Mouse (Mus musculus): ENCODE data around the gene Mkrn2. TPM values are rescaled to one million over a fixed set of nuclear protein-coding genes. Genes with fewer than 3 reads are reported as not detected.

Mkrn2 gene
- polyA plus RNA-seq, 1 experiment from 2014 or later = 36.4 TPM

DNA sequence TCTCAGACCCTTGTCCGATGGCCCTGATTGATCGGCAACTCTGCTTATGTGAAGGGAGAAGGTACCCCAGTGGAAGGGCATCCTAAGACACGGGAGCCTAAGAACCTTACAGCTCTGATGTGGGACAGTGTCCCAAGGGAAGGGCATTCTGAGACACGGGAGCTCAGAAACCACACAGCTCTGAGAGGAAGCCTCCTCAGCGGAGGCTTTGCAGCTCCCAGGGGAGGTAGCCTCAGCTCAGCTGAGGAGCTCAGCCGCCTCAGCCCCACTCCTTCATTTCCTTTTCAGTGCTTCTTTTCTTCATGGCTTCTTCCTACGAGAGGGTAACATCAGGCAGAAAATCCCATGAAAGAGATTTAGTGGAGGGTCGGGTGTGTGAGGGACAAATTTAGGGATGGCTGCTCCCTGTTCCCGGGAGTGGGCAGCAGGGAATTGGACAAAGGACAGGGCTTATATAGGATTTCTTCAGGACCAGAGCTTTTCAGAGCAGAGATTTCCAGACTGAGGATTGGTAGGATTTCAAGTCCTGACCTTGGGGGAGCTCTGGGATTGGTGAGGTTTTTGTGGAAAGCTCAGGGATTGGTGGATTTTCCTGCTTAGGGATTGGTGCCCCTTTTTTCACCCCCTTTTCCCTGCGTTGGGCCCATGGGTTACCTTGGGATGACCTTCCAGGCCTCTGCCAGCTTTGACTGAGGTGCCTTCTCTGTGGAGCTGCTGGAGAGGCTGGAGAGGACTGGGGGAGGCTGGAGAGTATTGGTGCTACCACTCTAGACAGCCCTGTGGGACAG is 19.2 kb upstream of the Mkrn2 start:
- Histone ChIP-seq H3K36me3 (replicated peaks; ENCODE audit: control insufficient read depth, insufficient read depth) (peaks cover 39% of the 10 kb centered on the region), H3K4me3 (replicated peaks; ENCODE audit: low read length) (no peak overlapping the region), H3K27me3 (ENCODE audit: control insufficient read depth, insufficient read depth, low read length) (no peaks in the 10 kb centered on the region), H3K4me2 (replicated peaks) (no peak overlapping the region), H3K9ac (no peak overlapping the region), H3K4me1 (replicated peaks; ENCODE audit: control insufficient read depth, insufficient read depth, low read length) (no peaks in the 10 kb centered on the region), H3K9me3 (ENCODE audit: control insufficient read depth, low read length) (no peaks in the 10 kb centered on the region), H3K27ac (no peak overlapping the region)
- DNase-seq (ENCODE audit: low spot score) (no peak), ATAC-seq (ENCODE audit: low FRiP score) (no peak)
- WGBS = 85% methylated on average over 10 of the region's 10 CpGs

DNA sequence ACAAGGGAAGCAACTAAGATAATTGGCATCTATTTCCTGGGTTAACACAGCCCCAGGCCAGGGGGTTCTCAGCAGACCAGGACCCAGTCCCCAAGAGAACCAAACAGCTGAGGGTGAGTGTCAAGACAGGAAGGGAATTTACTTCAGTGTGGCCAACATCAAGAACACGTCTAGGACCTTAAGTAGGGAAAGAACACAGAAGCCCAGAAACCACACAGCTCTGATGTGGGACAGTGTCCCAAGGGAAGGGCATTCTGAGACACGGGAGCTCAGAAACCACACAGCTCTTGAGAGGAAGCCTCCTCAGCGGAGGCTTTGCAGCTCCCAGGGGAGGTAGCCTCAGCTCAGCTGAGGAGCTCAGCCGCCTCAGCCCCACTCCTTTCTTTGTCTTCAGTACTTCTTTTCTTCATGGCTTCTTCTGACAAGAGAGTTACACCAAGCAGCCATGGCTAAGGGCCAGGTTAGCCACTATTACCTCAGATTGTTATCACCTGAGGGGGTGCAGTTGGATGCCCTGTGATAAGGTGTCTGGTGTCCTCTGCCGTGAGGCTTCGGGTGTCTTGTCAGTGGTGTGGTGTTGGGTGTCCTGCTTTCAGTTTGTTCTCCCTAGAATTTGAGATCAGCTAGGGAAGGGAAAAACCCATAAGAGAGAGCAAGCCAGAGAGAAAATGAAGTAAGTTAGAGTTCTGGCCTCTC is 18.1 kb upstream of the Mkrn2 start:
- WGBS = 78% methylated on average over 6 of the region's 6 CpGs
- no peak overlapping the region for H3K4me3 ChIP-seq (replicated peaks; ENCODE audit: low read length)
- no peak overlapping the region for H3K27ac ChIP-seq
- no peak for DNase-seq (ENCODE audit: low spot score)
- no peak for ATAC-seq (ENCODE audit: low FRiP score)
- no peaks in the 10 kb centered on the region for H3K27me3 ChIP-seq (ENCODE audit: control insufficient read depth, insufficient read depth, low read length)
- H3K4me1 ChIP-seq (replicated peaks; ENCODE audit: control insufficient read depth, insufficient read depth, low read length) = no peaks in the 10 kb centered on the region
- no peaks in the 10 kb centered on the region for H3K9me3 ChIP-seq (ENCODE audit: control insufficient read depth, low read length)
- no peak overlapping the region for H3K4me2 ChIP-seq (replicated peaks)
- no peak overlapping the region for H3K9ac ChIP-seq
- H3K36me3 ChIP-seq (replicated peaks; ENCODE audit: control insufficient read depth, insufficient read depth) = peaks cover 29% of the 10 kb centered on the region

DNA sequence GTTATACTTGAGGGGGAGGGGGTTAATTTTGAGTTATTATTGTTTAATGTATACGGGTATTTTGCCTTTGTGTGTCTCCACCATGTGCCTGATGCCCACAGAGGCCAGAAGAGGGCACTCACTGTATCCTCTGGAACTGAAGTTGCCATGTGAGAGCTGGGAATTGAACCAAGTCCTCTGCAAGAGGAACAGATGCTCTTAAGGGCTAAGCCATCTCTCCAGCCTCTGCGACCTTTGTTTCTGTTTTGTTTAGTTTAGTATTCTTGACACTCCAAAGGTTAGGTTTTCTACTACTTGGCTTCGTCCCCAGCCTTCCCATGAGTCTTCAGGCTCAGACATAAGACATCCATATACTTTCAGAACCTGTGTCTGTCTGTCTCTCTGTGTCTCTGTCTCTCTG is 17.5 kb upstream of the Mkrn2 start:
- H3K4me2 ChIP-seq (replicated peaks) = no peak overlapping the region
- peaks cover 24% of the 10 kb centered on the region for H3K36me3 ChIP-seq (replicated peaks; ENCODE audit: control insufficient read depth, insufficient read depth)
- H3K9me3 ChIP-seq (ENCODE audit: control insufficient read depth, low read length) = no peaks in the 10 kb centered on the region
- no peak overlapping the region for H3K4me3 ChIP-seq (replicated peaks; ENCODE audit: low read length)
- no peak overlapping the region for H3K9ac ChIP-seq
- no peaks in the 10 kb centered on the region for H3K4me1 ChIP-seq (replicated peaks; ENCODE audit: control insufficient read depth, insufficient read depth, low read length)
- H3K27ac ChIP-seq = no peak overlapping the region
- H3K27me3 ChIP-seq (ENCODE audit: control insufficient read depth, insufficient read depth, low read length) = no peaks in the 10 kb centered on the region
- no peak for DNase-seq (ENCODE audit: low spot score)
- no peak for ATAC-seq (ENCODE audit: low FRiP score)
- WGBS = 81% methylated on average over 3 of the region's 3 CpGs

DNA sequence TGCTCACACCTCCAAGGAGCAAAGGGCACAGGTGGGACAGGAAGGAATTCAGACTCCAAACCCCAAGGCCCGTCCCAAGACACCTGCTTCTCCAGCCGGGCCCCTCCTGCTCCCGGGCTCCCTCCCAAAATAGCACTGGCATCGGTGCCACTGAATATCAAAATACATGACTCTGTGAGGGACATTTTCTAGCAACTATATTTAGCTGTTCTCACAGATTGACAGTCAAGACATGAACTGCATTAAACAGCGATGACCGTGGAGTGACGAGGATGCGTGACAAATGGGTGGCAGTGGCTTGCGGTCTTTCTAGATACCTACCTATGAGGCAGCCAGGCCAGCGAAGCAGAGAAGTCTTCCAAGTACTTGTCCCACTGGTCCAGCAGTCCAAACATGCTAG is 15.4 kb upstream of the Mkrn2 start:
- H3K27me3 ChIP-seq (ENCODE audit: control insufficient read depth, insufficient read depth, low read length) = no peaks in the 10 kb centered on the region
- no peak overlapping the region for H3K27ac ChIP-seq
- no peaks in the 10 kb centered on the region for H3K9me3 ChIP-seq (ENCODE audit: control insufficient read depth, low read length)
- no peak overlapping the region for H3K9ac ChIP-seq
- WGBS = 89% methylated on average over 10 of the region's 10 CpGs
- no peak overlapping the region for H3K4me2 ChIP-seq (replicated peaks)
- 0 out of 2 replicates have a peak, but pooled peaks cover 8% of the 10 kb centered on the region for H3K36me3 ChIP-seq (replicated peaks; ENCODE audit: control insufficient read depth, insufficient read depth)
- no peak for DNase-seq (ENCODE audit: low spot score)
- H3K4me1 ChIP-seq (replicated peaks; ENCODE audit: control insufficient read depth, insufficient read depth, low read length) = no peaks in the 10 kb centered on the region
- no peak for ATAC-seq (ENCODE audit: low FRiP score)
- no peak overlapping the region for H3K4me3 ChIP-seq (replicated peaks; ENCODE audit: low read length)

DNA sequence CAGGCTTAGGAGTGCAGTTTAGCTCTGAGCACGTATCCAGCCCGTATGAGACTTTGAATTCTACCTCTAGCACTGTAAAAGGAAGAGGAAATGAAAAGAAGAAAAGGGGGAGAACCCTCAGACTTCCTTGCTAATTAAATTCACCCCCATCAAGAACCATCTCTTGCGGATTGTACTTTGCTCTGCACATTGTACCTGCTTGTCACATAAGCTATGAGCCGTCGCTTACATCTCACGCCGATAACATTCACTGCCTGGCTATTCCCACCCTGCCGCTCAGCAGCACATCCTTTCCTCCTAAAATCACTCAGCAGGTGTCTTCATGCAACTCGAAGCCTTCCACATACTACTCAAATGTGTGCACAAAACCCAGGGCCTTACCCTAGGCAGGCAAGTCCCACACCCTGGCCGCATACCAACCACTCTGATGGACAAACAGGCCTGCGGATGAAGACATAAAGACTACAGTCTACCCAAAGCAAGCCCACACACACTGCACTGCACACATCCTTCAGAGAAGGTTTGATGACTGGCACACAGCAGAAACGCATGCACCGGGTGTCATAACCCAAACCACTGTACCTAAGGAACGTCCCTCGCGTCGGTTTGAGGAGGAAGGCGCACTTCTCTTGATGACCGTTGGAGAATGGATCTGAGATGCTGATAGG is 9.9 kb upstream of the Mkrn2 start:
- no peak overlapping the region for H3K4me2 ChIP-seq (replicated peaks)
- H3K4me3 ChIP-seq (replicated peaks; ENCODE audit: low read length) = no peak overlapping the region
- DNase-seq (ENCODE audit: low spot score) (no peak), ATAC-seq (ENCODE audit: low FRiP score) (no peak)
- no peaks in the 10 kb centered on the region for H3K4me1 ChIP-seq (replicated peaks; ENCODE audit: control insufficient read depth, insufficient read depth, low read length)
- no peaks in the 10 kb centered on the region for H3K36me3 ChIP-seq (replicated peaks; ENCODE audit: control insufficient read depth, insufficient read depth)
- H3K9me3 ChIP-seq (ENCODE audit: control insufficient read depth, low read length) = no peaks in the 10 kb centered on the region
- no peak overlapping the region for H3K9ac ChIP-seq
- H3K27ac ChIP-seq = no peak overlapping the region
- WGBS = 90% methylated on average over 19 of the region's 19 CpGs
- no peaks in the 10 kb centered on the region for H3K27me3 ChIP-seq (ENCODE audit: control insufficient read depth, insufficient read depth, low read length)

DNA sequence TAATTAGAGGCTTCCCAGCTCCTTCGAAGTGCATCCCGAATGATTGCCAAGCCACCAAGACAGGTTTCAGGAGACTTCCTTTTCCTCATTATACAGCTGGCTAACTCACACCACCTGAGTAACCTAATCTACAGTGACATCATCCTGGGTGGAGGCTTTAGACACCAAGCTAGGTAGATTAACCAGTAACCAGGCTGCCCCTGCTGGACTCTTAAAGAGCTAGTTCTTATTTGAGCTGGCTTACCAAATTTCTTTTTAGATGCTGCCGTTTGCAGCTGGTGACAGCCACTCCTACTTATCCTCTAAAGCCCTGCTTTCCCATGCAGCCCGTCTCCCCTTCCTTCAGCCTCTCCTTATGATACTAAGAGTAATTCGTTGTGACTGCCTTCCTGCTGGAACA is 9.2 kb upstream of the Mkrn2 start, which contains the start of gene Mkrn2os:
Gene Mkrn2os (minus strand): TSS at position 119 of the 400 bp plus-strand sequence.
- no peak within 1 kb of the TSS for H3K4me2 ChIP-seq (replicated peaks)
- no peak within 1 kb of the TSS for H3K9ac ChIP-seq
- H3K27ac ChIP-seq = no peak within 1 kb of the TSS
- ATAC-seq (ENCODE audit: low FRiP score) (no peak), DNase-seq (ENCODE audit: low spot score) (no peak)
- 70% methylated on average over 5 of the region's 5 CpGs for WGBS
- H3K4me1 ChIP-seq (replicated peaks; ENCODE audit: control insufficient read depth, insufficient read depth, low read length) = no peaks in the 10 kb centered on the region
- H3K27me3 ChIP-seq (ENCODE audit: control insufficient read depth, insufficient read depth, low read length) = no peaks in the 10 kb centered on the region
- no peak within 1 kb of the TSS for H3K4me3 ChIP-seq (replicated peaks; ENCODE audit: low read length)
- H3K9me3 ChIP-seq (ENCODE audit: control insufficient read depth, low read length) = no peaks in the 10 kb centered on the region
- no peaks in the 10 kb centered on the region for H3K36me3 ChIP-seq (replicated peaks; ENCODE audit: control insufficient read depth, insufficient read depth)

DNA sequence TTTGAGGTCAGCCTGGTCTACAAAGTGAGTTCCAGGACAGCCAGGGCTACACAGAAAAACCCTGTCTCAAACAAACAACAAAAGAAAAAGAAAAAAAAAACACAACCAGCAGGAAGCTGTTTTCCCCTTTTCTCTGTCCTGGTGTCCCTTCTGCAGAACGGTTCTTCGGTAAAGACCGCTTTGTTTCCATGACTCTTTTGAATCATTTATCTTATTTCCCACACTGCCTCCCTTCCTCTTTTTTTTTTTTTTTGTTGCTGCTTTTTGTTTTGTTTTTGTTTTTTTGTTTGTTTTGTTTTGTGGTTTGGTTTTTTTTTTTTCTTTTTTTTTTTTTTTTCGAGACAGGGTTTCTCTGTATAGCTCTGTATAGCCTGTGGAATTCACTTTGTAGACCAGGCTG is 8.4 kb upstream of the Mkrn2 start:
- WGBS = 79% methylated on average over 4 of the region's 4 CpGs
- ATAC-seq (ENCODE audit: low FRiP score) (no peak), DNase-seq (ENCODE audit: low spot score) (no peak)

DNA sequence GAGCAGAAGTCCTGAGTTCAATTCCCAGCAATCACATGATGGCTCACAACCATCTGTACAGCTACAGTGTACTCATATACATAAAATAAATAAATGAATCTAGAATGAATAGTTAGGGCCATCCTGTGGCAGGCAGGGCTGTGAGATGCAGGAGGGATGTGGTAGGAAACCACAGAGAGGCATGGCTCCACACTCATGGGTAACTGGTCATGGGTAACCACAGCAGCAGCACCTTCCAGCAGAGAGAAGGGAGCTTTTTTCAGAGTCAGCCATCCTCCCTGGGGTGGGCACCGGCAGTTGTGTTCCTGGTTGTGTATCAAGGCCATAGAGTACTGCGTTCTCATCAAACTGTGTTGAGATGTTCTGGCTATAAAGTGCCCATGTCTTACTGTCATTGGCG is 7.2 kb upstream of the Mkrn2 start:
- DNase-seq (ENCODE audit: low spot score) (no peak), ATAC-seq (ENCODE audit: low FRiP score) (no peak)
- H3K9me3 ChIP-seq (ENCODE audit: control insufficient read depth, low read length) = no peaks in the 10 kb centered on the region
- H3K36me3 ChIP-seq (replicated peaks; ENCODE audit: control insufficient read depth, insufficient read depth) = no peaks in the 10 kb centered on the region
- no peak overlapping the region for H3K4me2 ChIP-seq (replicated peaks)
- H3K27me3 ChIP-seq (ENCODE audit: control insufficient read depth, insufficient read depth, low read length) = no peaks in the 10 kb centered on the region
- H3K4me1 ChIP-seq (replicated peaks; ENCODE audit: control insufficient read depth, insufficient read depth, low read length) = no peaks in the 10 kb centered on the region
- H3K4me3 ChIP-seq (replicated peaks; ENCODE audit: low read length) = no peak overlapping the region
- 83% methylated on average over 3 of the region's 3 CpGs for WGBS
- H3K9ac ChIP-seq = no peak overlapping the region
- H3K27ac ChIP-seq = no peak overlapping the region

More for the DNA sequence above, 8.4 kb upstream of the Mkrn2 start:
- Histone ChIP-seq H3K27me3 (ENCODE audit: control insufficient read depth, insufficient read depth, low read length) (no peaks in the 10 kb centered on the region), H3K36me3 (replicated peaks; ENCODE audit: control insufficient read depth, insufficient read depth) (no peaks in the 10 kb centered on the region), H3K4me2 (replicated peaks) (no peak overlapping the region), H3K4me3 (replicated peaks; ENCODE audit: low read length) (no peak overlapping the region), H3K9me3 (ENCODE audit: control insufficient read depth, low read length) (no peaks in the 10 kb centered on the region), H3K27ac (no peak overlapping the region), H3K4me1 (replicated peaks; ENCODE audit: control insufficient read depth, insufficient read depth, low read length) (no peaks in the 10 kb centered on the region), H3K9ac (no peak overlapping the region)

DNA sequence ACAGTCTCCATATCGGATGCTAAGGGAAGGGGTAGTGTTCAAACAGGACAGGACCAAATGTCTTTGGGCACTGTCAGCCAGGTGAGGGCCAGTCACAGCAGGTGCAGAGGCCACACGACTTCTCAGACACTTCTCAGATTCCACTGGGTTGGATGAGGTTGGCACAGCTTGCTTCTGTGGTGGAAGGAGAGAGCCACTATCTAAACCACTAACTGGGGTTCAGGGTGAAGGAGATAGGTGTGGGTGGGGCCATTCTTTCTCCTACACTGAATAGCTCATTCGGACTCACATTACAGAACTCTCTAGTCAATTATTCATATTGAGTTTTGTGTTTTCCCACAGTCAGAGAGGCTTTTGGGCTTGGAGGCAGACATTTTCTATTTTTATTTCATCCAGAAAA is 6.0 kb upstream of the Mkrn2 start:
- Histone ChIP-seq H3K4me2 (replicated peaks) (no peak overlapping the region), H3K27ac (no peak overlapping the region), H3K27me3 (ENCODE audit: control insufficient read depth, insufficient read depth, low read length) (no peaks in the 10 kb centered on the region), H3K4me3 (replicated peaks; ENCODE audit: low read length) (no peak overlapping the region), H3K9me3 (ENCODE audit: control insufficient read depth, low read length) (no peaks in the 10 kb centered on the region), H3K4me1 (replicated peaks; ENCODE audit: control insufficient read depth, insufficient read depth, low read length) (no peaks in the 10 kb centered on the region), H3K9ac (no peak overlapping the region), H3K36me3 (replicated peaks; ENCODE audit: control insufficient read depth, insufficient read depth) (no peaks in the 10 kb centered on the region)
- ATAC-seq (ENCODE audit: low FRiP score) = no peak
- 68% methylated on average over 3 of the region's 3 CpGs for WGBS
- no peak for DNase-seq (ENCODE audit: low spot score)
